Mouse (Mus musculus) lung, postnatal 0 days (tissue): ENCODE measurements around the gene Sec22b.

Experiments
- CTCF ChIP-seq: IDR thresholded peaks from 2 replicates; pipeline ENCODE4 v1.5.1; 2016; ENCODE audit warnings: antibody characterized with exemption, mild to moderate bottlenecking
- EP300 ChIP-seq: IDR thresholded peaks from 2 replicates; pipeline ENCODE4 v1.6.1; 2016; ENCODE audit warnings: antibody characterized with exemption, mild to moderate bottlenecking, control low read depth

GRCm38 (mm10) chr3:97956926-97957325 is 55.9 kb downstream of the Sec22b start:
- TF ChIP-seq CTCF: no peak
- no peak for TF ChIP-seq EP300
